Mouse (Mus musculus): ENCODE measurements around the gene Chil1. TPM values are rescaled to one million over a fixed set of nuclear protein-coding genes. Genes with fewer than 3 reads are reported as not detected.

Gene Chil1
- 994 TPM for polyA plus RNA-seq (2014; fragmentation: Illumina TruSeq; extraction: RNeasy Lipid Tissue Mini Kit (QIAGEN cat#74804); ENCODE audit: insufficient read depth, low read depth, low replicate concordance)

DNA sequence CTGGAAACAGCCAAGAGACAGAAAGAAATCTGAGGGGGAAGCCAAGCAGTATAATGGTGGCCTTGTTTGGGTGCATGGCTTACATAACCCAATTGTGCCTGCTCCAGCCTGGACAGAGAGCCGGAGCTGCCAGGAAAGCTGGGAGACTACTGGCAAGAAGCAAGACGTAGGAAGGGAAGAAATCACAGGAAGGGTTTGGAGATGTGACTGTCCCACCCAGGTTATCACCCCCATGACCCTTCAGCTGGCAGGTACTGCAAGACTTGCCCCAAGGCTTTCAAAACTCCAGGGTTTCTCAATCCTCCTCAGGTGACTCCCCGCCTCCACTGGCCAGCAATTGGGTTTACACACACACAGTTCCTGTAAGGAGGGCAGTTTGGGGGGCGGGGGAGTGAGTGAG lies at the start of gene Chil1:
Gene Chil1 (plus strand): TSS at position 152 of the 400 bp plus-strand sequence.

DNA sequence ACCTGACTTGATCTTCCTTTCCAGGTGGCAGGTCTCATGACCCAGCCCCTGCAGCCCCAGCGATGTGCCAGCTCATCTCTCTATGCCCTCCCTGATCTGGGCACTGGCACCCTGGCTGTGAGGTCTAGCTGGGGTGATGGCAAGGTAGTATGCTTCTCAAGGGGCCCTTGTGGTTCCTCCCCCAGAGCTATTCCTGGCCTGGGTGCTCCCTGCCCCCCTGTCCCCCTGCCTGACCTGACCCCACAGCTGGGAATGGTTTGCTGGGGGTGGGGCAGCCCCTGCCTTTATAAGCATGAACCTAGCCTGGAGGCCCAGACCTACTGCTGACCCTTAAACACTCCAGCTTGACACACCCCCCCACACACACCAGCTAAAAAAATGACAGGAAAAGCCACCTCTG lies 11.2 kb downstream of the Chil1 start, which contains the start of gene Mybph:
Gene Mybph (plus strand): TSS at position 323 of the 400 bp plus-strand sequence.

DNA sequence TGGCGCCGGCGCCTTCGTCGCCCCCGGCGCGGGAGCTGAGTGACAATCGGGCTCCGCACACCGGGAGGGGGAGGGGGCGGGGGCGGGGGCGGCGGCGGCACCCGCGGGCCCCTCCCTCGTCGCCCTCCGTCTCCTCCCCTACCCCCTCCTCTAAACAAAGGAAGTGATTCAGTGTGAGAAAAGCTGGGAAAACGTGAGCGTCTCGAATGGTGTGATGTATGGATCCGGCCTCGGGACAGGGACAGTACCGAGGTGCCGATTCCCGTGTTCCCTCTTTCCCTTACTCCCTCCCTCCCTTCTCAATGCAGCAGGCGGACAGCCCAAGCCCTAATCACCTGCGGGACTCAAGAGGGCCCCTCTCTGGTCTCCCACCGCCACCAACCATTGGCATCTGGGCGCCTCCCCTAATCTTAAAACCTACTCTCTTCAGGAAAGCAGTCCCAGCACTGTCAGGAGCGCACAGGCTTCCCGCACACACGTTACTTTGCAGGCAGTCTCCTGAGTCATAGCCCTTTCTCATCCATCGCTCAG lies 53.5 kb downstream of the Chil1 start, which contains the start of gene Adora1:
Gene Adora1 (minus strand): TSS at position 41 of the 531 bp plus-strand sequence.

Other genes with a start within 250 kb of the Chil1 start
- gene Fmod, start 144.9 kb upstream of the Chil1 start, polyA plus RNA-seq (2014; fragmentation: Illumina TruSeq; extraction: RNeasy Lipid Tissue Mini Kit (QIAGEN cat#74804); ENCODE audit: insufficient read depth, low read depth, low replicate concordance), result 4.9 TPM
- 110 TPM for gene Btg2, start 103.1 kb upstream of the Chil1 start, polyA plus RNA-seq (2014; fragmentation: Illumina TruSeq; extraction: RNeasy Lipid Tissue Mini Kit (QIAGEN cat#74804); ENCODE audit: insufficient read depth, low read depth, low replicate concordance)
- gene Chit1, start 70.9 kb upstream of the Chil1 start, polyA plus RNA-seq (2014; fragmentation: Illumina TruSeq; extraction: RNeasy Lipid Tissue Mini Kit (QIAGEN cat#74804); ENCODE audit: insufficient read depth, low read depth, low replicate concordance), result not detected
- gene Mybph, start 11.3 kb downstream of the Chil1 start, polyA plus RNA-seq (2014; fragmentation: Illumina TruSeq; extraction: RNeasy Lipid Tissue Mini Kit (QIAGEN cat#74804); ENCODE audit: insufficient read depth, low read depth, low replicate concordance), result not detected
- gene Adora1, start 53.3 kb downstream of the Chil1 start, polyA plus RNA-seq (2014; fragmentation: Illumina TruSeq; extraction: RNeasy Lipid Tissue Mini Kit (QIAGEN cat#74804); ENCODE audit: insufficient read depth, low read depth, low replicate concordance), result 2.0 TPM
- not detected for gene Myog, start 107.8 kb downstream of the Chil1 start, polyA plus RNA-seq (2014; fragmentation: Illumina TruSeq; extraction: RNeasy Lipid Tissue Mini Kit (QIAGEN cat#74804); ENCODE audit: insufficient read depth, low read depth, low replicate concordance)
- gene Ppfia4, start 150.8 kb downstream of the Chil1 start, polyA plus RNA-seq (2014; fragmentation: Illumina TruSeq; extraction: RNeasy Lipid Tissue Mini Kit (QIAGEN cat#74804); ENCODE audit: insufficient read depth, low read depth, low replicate concordance), result 3.9 TPM
- gene Tmem183a, start 179.8 kb downstream of the Chil1 start, polyA plus RNA-seq (2014; fragmentation: Illumina TruSeq; extraction: RNeasy Lipid Tissue Mini Kit (QIAGEN cat#74804); ENCODE audit: insufficient read depth, low read depth, low replicate concordance), result 24.8 TPM
- not detected for gene 4933406M09Rik, start 203.8 kb downstream of the Chil1 start, polyA plus RNA-seq (2014; fragmentation: Illumina TruSeq; extraction: RNeasy Lipid Tissue Mini Kit (QIAGEN cat#74804); ENCODE audit: insufficient read depth, low read depth, low replicate concordance)
- gene Cyb5r1, start 223.4 kb downstream of the Chil1 start, polyA plus RNA-seq (2014; fragmentation: Illumina TruSeq; extraction: RNeasy Lipid Tissue Mini Kit (QIAGEN cat#74804); ENCODE audit: insufficient read depth, low read depth, low replicate concordance), result 28.0 TPM
- 80.1 TPM for gene Adipor1, start 233.2 kb downstream of the Chil1 start, polyA plus RNA-seq (2014; fragmentation: Illumina TruSeq; extraction: RNeasy Lipid Tissue Mini Kit (QIAGEN cat#74804); ENCODE audit: insufficient read depth, low read depth, low replicate concordance)

Data from lung, adult 10 weeks (tissue).